Mouse (Mus musculus) frontal cortex, adult (tissue): ENCODE results near the gene Atp6v1e2.

Source experiments
- ATAC-seq: cut with Nextera tagmentation; 2 replicates; pipeline ENCODE4 v1.9.2; 2017; ENCODE audit warnings: mild to moderate bottlenecking, moderate library complexity, mixed read lengths; ENCODE audit not compliant: low TSS enrichment

Gene Atp6v1e2

DNA sequence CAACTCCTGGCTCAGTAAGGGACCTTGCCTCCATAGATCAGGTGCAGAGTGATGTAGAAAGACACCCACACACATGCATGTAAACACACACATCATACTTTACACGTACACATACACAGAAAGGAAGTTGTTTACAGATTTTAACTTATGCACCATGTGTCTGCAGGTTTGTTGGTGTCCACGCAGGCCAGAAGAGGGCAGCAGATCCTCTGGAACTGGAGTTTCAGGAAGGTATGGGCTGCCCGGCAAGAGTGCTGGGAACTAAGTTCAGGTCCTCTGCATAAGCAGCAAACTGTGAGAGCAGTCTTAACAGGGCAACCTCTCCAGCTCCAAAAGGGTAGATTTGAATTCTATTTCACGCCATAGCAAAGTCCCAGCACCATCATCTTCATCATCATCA lies 32.2 kb downstream of the Atp6v1e2 start:
- ATAC-seq = no peak

DNA sequence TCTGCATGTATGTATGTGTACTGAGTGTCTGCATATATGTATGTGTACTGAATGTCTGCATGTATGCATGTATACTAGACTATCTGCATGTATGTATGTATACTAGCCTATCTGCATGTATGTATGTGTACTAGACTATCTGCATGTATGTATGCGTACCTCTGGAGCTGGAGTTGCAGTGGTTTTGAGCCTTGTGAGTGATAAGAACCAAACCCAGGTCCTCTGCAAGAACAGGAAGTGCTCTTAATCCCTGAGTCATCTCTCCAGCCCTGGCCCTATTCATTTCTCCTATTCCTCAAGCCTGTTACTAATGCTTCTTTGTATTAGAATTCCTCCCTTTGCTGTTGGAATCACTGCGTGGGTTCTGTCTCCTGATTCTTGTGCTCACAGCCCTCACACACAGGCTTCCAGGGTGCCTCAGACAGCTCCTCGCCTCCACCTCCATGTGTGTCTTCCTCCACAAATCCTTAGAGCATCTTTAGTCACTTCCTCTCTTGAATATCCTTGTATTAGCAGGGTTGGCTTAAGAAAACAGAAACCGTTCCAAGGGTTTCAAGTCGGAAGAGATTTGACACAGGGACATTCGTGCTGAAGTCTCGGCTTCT lies 34.6 kb downstream of the Atp6v1e2 start:
- ATAC-seq = peak; percentile 92

DNA sequence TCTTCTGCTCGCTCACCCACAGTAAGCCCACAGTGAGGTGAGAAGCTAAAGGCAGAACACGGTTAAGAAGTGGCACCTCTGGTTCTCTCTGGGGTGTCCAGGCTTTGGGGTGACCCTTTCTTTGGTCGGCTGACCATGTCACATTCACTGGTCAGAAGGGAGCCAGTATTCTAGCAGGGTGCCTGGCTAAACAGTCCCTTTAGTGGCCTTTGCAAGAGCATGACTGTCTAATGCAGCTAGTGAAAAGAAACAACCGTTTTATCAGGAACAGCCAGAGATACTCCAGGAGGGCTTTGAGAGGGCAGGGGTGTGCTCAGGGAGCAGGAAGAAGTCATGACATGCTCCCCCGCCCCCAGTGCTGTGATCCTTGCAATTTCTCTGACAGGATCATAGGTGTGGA lies 36.4 kb downstream of the Atp6v1e2 start:
- ATAC-seq = no peak

DNA sequence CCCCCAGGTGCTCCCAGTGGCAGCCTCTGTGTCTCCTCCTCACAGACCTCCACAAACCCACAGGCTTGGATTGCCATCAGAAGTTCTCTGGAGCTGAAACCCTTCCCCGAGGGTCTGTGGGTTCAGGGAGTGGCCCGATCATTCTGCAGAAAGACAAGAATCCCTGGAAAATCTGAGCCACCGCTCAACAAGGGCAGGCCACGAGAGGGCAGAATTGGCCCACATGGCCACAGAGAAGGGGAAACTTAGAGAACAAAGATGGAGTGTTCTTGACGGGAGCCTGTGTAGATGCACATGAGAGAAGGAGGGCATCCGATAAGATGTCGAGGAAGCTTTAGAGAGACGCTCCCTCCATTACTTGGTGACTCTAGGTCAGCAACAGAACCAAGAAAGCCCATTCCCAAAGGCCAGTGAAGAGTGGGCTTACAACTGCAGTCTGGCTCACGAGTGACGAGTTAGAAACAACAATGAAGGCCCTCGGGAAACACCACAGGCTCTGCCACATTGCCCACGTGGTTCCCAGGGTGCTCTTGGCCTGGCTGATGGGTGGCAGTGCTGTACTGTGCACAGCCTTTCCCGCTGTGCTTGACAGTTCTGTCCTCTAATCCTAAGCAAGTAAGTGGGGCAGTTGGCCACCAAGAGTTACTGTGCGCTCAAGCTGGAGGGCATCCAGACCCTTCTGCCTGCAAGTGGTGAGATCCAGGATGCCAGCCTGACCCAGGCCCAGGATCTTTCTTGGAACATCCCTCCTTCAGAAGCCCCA lies 37.8 kb downstream of the Atp6v1e2 start:
- ATAC-seq = no peak

DNA sequence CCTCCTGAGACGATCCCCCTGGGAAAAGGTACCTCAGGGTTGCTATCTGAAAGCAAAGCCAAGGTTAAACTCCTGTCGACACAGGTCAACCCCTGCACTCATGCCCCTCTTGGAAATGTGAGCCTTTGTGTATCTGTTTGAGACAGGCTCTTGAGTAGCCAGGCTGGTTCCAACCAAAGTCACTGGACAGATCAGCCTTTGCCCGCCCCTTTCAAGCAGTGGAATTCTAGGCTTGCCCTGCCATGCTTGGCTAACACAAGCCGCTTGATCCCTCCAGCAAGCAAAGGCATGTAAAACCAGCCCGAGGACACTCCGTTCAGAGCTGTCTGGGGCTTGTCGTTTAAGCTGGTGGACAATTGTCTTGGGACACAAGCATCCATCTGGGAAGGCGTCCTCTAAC lies 39.4 kb downstream of the Atp6v1e2 start:
- no peak for ATAC-seq

DNA sequence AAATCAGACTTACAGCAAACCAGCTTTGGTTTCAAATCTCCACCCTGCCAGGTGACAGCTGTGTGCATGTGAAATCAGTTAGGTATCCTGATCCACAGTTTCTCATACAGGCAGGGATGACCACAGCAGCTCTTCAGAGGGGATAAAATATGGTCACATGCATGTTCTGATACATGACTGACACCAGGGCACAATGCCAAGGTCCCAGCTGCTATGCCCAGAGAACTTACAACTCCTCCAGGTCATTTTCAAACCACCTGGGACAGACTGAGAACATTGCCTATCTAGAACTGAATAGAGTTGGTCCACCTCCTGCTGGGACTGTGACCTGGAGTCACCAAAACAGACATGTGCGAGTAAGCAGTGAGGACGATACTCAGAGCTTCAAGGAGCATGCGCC lies 40.6 kb downstream of the Atp6v1e2 start:
- ATAC-seq = no peak

DNA sequence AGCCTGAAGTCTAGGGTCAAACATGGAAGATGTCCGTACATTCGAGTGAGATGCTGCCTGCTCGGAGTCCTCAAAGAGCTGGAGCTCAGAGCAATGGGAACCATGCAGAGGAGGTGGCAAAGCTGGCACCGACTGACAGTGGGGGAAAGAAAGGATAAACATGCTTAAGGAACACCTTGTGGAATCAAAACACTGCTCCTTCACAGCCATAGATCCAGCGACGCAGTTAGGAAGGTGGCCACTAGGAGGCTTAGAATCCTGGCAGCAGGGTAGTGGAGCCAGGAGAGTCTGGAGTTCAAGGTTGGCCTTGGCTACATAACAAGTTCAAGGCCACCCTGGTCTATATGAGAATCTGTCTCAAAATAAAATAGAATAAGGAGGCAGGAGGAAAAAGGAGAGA lies 41.1 kb downstream of the Atp6v1e2 start:
- ATAC-seq = no peak

DNA sequence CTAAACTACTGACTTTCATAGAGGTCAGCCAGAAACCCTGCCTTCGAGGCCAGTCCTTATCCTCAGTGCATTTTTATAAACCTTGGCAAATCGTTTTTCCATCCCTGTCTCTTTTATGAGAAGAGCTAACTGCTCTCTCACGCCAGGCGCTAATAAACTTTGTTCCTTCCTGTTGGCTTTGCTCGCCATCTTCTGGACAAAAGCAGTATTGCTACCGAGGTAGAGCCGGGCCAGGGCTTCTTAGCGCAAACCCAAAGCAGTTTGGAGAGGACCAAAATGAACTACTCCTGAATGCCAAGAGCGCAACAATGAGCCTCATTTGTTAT lies 41.6 kb downstream of the Atp6v1e2 start:
- ATAC-seq = peak; percentile 68

DNA sequence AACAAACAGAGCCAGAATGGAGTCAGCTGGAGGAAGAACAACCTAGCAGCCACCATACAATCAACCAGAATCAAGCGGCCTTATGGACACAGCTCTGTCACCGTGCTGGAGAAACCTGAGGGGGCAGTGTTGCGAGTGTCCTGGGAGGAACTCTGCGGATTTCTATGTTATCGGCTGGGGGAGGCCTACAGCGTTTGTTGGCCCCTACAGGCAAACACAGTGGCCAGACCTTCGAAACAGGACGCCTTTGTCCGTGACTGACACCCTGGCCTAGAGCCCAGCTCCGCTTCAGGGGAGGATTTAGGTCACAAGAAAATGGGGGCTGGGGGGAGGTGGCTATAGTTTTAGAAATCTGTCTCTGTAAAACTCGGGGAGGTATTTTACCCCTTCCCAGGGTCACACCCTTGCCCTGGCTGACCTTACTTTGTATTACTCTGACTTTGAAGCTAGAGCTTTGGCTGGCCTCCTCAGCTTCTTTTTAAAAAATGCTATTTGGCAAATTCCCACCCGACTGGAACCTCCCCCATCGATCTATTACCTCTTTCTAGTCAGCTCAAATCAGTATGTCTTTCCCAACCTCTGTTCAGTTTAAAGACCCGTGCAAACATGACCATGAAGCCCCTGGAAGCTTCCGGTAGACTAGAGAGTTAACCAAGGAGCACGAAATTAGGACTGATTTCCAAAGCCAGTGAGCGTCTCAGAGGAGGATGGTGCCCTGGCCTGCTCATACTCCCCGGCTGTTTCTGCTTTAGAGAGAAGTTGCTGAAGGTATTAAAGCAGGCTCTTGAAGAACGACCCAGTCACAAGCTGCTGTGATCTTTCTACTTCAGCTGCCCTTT lies 42.2 kb downstream of the Atp6v1e2 start:
- peak; percentile 62 for ATAC-seq

DNA sequence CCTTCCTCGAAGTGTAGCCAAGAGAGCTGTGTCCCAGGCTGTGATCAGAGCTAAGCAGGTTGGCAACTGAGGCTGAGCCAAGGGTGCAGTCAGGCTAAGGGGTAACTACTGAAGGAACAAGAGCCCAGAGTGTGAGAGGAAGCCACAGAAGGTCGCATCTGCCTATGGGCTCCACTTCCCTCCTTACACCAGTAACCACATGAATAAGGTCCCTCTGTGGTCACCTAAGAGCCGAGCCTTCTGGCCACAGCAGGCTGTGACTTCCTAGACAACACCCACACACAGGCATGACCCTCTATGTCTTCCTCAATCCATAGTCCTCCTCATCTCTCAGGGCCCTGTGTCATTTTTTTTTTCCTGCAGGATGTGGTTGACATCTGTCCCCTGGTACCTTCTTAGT lies 43.5 kb downstream of the Atp6v1e2 start:
- ATAC-seq = no peak

DNA sequence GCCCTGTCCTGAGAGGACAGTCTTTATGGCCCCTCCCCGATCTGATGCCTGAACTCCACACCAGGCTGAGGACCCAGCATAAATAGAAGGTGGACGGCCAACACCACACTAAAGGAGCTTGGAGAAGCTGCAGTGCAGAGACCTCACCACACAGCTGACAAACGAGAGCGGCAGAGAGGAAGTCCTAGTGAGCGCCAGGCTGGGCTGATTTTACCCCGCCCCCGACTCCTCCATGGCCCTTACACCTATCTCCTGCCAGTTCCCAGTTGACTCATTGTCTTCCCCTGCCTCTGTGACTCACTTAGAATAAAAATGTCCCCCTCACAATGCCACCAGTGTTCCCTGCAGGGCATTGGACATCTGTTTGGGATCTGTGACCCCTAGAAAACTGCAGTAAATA lies 44.1 kb downstream of the Atp6v1e2 start:
- peak; percentile 31; the same call in 1 of the 2 replicates for ATAC-seq

DNA sequence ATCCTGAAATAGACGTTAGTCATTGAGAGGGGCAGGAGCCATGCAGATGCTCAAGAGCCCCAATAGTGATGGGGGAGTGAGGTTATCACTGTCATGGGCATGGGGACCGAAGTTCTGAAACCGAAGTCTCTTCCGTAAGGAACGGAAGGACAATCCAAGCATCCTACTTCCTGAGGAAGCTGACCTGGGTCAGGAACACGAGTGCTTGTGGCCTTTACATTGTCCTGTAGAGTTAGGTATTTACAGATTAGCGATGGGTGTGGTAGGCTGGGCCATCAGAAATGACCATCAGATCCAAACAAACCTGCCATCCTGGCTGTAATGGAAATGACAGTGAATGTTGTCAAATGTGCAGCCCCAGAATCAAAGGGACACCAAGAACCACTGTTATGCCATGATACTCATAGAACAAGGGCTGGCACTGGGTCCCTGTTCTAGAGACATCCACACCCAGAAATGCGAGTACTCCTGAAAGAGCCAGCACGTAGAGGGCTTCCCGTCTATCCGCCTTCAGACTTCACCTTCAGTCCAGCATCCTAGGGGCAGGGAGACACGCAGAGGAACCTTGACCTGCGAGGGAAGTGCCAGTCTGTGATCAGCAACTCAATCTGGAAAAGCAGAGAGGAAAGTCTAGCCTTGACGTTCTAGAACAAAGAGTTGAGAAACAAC lies 45.2 kb downstream of the Atp6v1e2 start:
- no peak for ATAC-seq

DNA sequence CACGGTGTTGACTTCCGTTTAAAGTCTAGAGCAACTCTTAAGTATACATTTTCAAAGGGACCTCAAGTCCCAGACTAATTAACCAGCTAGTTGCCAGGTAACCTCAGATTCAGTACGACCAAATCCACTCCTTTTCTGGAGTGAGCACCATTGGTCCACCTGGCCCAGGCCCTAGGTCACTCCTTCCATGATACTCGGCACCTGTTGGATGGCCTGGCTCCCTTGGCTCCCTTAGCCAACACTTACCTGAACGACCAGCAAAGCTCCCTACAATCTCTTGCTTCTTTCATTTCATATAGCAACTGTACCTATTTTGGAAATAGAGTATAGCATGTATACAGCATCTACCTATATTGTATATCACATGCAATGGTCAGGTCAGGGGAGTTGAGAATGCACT lies 47.1 kb downstream of the Atp6v1e2 start:
- ATAC-seq = no peak

DNA sequence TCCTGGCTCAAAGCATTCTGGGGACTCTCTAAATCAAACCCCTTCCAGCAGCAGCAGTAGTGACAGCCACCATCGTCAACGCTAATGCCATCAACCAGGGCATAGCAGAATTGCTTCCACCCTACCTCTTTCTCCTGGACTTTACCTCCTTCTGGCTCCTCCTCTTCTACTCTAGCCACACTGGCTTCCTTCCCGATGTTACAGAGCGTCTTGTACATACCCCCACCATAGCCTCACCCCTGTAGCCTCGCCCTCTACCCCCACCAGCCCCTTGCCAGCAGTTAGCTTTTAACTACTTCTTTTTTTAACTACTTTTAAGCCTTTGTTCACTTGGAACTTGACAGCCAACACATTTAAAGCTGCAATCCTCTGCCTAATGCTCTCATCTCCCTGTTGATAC lies 47.9 kb downstream of the Atp6v1e2 start:
- ATAC-seq = no peak

DNA sequence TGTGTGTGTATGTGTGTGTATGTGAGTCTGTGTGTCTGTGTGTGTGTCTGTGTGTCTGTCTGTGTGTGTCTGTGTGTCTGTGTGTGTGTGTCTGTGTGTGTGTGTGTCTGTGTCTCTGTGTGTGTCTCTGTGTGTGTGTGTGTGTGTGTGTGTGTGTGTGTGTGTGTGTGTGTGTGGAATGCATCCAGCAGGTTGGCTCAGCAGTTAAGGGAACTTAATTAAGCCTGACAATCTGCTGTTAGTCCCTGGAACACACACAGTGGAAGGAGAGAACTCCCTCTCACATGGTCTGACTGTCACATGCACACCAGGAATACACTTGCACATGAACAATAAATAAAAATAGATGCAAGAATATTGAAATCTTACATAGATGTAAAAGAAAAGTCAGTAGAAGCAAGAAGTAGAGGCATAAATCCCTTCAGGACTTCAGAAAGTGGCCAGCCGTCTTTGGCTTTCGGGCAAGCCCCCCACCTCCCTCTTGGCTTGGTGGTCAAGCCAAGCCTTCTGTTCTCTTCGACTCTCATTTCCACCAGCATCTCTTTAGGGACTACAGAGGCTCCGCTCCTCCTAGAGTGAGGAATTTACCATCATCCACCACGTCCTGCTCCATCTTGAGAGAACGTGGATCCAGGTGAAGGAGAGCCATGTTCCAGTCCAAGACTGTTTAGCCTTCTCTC lies 50.1 kb downstream of the Atp6v1e2 start:
- no peak for ATAC-seq

DNA sequence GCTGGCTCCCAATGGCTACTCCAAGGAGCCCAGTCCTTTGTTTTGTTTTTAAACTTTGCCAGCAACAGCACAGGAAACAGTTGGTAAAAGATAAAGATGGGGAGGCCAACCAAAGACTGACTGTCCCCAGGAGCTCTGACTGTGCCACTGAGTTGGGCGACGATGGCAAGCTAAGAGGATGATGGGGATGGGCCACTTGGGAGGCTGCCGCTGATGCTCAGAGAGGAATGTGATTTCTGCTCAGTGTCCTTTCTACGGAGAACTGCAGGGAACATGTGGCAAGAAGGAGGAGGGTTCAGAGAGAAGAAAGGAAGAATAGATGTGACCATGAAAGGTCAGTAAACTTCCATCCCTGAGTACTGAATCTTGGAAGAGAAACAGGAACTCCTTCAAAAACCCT lies 52.5 kb downstream of the Atp6v1e2 start:
- no peak for ATAC-seq
